Mouse (Mus musculus): ENCODE results near the gene Grin2c. TPM values are rescaled to one million over a fixed set of nuclear protein-coding genes. Genes with fewer than 3 reads are reported as not detected.

Gene Grin2c
- polyA plus RNA-seq, 1 experiment from 2014 or later = not detected

- H3K27ac ChIP-seq (replicated peaks) = no peak overlapping the region
- no peaks in the 10 kb centered on the region for H3K9me3 ChIP-seq
- no peak overlapping the region for H3K4me3 ChIP-seq
- 61% methylated on average over 10 of the region's 10 CpGs for WGBS
- peaks cover 24% of the 10 kb centered on the region for H3K36me3 ChIP-seq
- peaks cover 37% of the 10 kb centered on the region for H3K27me3 ChIP-seq (replicated peaks)
- peaks cover 18% of the 10 kb centered on the region for H3K4me1 ChIP-seq
- ATAC-seq (ENCODE audit: extremely low read depth, insufficient number of reproducible peaks, low FRiP score, low TSS enrichment) = no peak
- no peak overlapping the region for H3K9ac ChIP-seq
- H3K4me2 ChIP-seq = no peak overlapping the region
These were observed 6.0 kb upstream of the Grin2c start for GRCm38 (mm10) chr11:115272894-115273498.

DNA sequence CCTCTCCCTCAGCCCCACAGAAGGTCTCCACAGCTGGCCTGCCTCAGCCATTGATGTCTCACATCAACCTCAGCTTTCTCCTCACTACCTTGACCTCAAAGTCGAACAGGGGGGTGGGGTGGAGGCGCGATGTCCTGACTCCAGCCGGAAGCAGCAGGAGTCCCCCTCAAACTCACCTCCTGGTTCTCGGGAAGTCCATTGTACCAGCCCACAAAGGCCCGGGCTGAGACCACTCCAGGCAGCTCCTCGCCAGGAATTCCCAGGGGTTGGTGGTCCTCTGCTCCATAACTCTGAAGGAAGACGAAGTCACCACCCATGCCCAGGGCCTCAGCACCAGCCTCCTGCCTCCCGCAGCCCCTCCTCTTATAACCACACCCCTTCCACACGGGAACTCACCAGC lies 4.4 kb upstream of the Grin2c start:
- peaks cover 24% of the 10 kb centered on the region for H3K4me1 ChIP-seq
- H3K9me3 ChIP-seq = no peaks in the 10 kb centered on the region
- peaks cover 26% of the 10 kb centered on the region for H3K36me3 ChIP-seq
- no peak for ATAC-seq (ENCODE audit: extremely low read depth, insufficient number of reproducible peaks, low FRiP score, low TSS enrichment)
- no peak overlapping the region for H3K4me2 ChIP-seq
- H3K4me3 ChIP-seq = no peak overlapping the region
- H3K9ac ChIP-seq = no peak overlapping the region
- no peak overlapping the region for H3K27ac ChIP-seq (replicated peaks)
- WGBS = 69% methylated on average over 10 of the region's 10 CpGs
- H3K27me3 ChIP-seq (replicated peaks) = peaks cover 52% of the 10 kb centered on the region

- Histone ChIP-seq H3K27ac (replicated peaks) (no peak overlapping the region), H3K4me1 (peaks cover 24% of the 10 kb centered on the region), H3K4me3 (no peak overlapping the region), H3K9ac (no peak overlapping the region), H3K27me3 (replicated peaks) (peaks cover 56% of the 10 kb centered on the region), H3K4me2 (no peak overlapping the region), H3K9me3 (no peaks in the 10 kb centered on the region), H3K36me3 (peaks cover 26% of the 10 kb centered on the region)
- 65% methylated on average over 9 of the region's 9 CpGs for WGBS
- no peak for ATAC-seq (ENCODE audit: extremely low read depth, insufficient number of reproducible peaks, low FRiP score, low TSS enrichment)
These were observed 4.0 kb upstream of the Grin2c start for GRCm38 (mm10) chr11:115271052-115271451.

- 0 out of 2 replicates have a peak overlapping the region, but pooled peaks have one; percentile 13 for H3K4me2 ChIP-seq
- WGBS = 26% methylated on average over 19 of the region's 19 CpGs
- H3K27me3 ChIP-seq (replicated peaks) = peaks cover 64% of the 10 kb centered on the region
- ATAC-seq (ENCODE audit: extremely low read depth, insufficient number of reproducible peaks, low FRiP score, low TSS enrichment) = no peak
- H3K9me3 ChIP-seq = no peaks in the 10 kb centered on the region
- H3K27ac ChIP-seq (replicated peaks) = no peak overlapping the region
- peaks cover 26% of the 10 kb centered on the region for H3K36me3 ChIP-seq
- H3K4me1 ChIP-seq = peaks cover 24% of the 10 kb centered on the region
- no peak overlapping the region for H3K4me3 ChIP-seq
- peak overlapping the region; percentile 12; the same call in 1 of the 2 replicates for H3K9ac ChIP-seq
These were observed 3.3 kb upstream of the Grin2c start for GRCm38 (mm10) chr11:115270148-115270861.

GRCm38 (mm10) chr11:115269330-115270066 lies 2.5 kb upstream of the Grin2c start:
- Histone ChIP-seq H3K27ac (replicated peaks) (no peak overlapping the region), H3K9ac (no peak overlapping the region), H3K4me2 (no peak overlapping the region), H3K27me3 (replicated peaks) (peaks cover 72% of the 10 kb centered on the region), H3K9me3 (no peaks in the 10 kb centered on the region), H3K36me3 (peaks cover 26% of the 10 kb centered on the region), H3K4me1 (peaks cover 28% of the 10 kb centered on the region), H3K4me3 (no peak overlapping the region)
- ATAC-seq (ENCODE audit: extremely low read depth, insufficient number of reproducible peaks, low FRiP score, low TSS enrichment) = no peak
- 86% methylated on average over 27 of the region's 27 CpGs for WGBS

- Histone ChIP-seq H3K9me3 (no peaks in the 10 kb centered on the region), H3K4me2 (no peak overlapping the region), H3K4me1 (peaks cover 28% of the 10 kb centered on the region), H3K9ac (no peak overlapping the region), H3K36me3 (peaks cover 26% of the 10 kb centered on the region), H3K27ac (replicated peaks) (no peak overlapping the region), H3K27me3 (replicated peaks) (peaks cover 87% of the 10 kb centered on the region), H3K4me3 (no peak overlapping the region)
- 70% methylated on average over 11 of the region's 11 CpGs for WGBS
- no peak for ATAC-seq (ENCODE audit: extremely low read depth, insufficient number of reproducible peaks, low FRiP score, low TSS enrichment)
These were observed 915 bp upstream of the Grin2c start for GRCm38 (mm10) chr11:115267958-115268357.

DNA sequence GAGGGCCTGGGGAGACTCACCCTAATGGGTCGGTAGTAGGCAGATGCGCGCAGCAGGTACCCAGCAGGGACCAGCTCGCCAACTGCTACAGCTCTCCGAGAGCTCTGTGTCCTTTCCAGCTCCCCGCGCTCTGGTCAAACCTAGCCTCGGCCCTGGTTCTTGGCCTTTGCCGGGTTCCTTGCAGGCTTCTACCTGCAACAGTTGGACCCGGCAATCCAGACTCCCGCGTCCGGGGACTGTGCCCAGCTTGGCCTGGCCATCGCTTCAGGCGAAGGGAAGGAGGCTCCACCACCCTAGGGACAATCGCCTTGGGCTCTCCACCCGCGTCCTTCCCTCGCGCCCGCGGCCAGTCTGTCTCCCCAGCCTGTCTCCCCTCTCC lies 654 bp downstream of the Grin2c start:
- Histone ChIP-seq H3K4me3 (peak overlapping the region; percentile 52), H3K27me3 (replicated peaks) (peaks cover 90% of the 10 kb centered on the region), H3K4me2 (peak overlapping the region; percentile 78), H3K9ac (peak overlapping the region; percentile 73), H3K9me3 (no peaks in the 10 kb centered on the region), H3K27ac (replicated peaks) (no peak overlapping the region), H3K4me1 (peaks cover 28% of the 10 kb centered on the region), H3K36me3 (peaks cover 26% of the 10 kb centered on the region)
- no peak for ATAC-seq (ENCODE audit: extremely low read depth, insufficient number of reproducible peaks, low FRiP score, low TSS enrichment)
- WGBS = 1% methylated on average over 21 of the region's 22 CpGs

- H3K36me3 ChIP-seq = peaks cover 22% of the 10 kb centered on the region
- H3K27ac ChIP-seq (replicated peaks) = no peak overlapping the region
- ATAC-seq (ENCODE audit: extremely low read depth, insufficient number of reproducible peaks, low FRiP score, low TSS enrichment) = no peak
- H3K4me3 ChIP-seq = peak overlapping the region; percentile 52
- peak overlapping the region; percentile 78 for H3K4me2 ChIP-seq
- no peaks in the 10 kb centered on the region for H3K9me3 ChIP-seq
- H3K27me3 ChIP-seq (replicated peaks) = peaks cover 95% of the 10 kb centered on the region
- 6% methylated on average over 20 of the region's 20 CpGs for WGBS
- H3K9ac ChIP-seq = no peak overlapping the region
- H3K4me1 ChIP-seq = peaks cover 28% of the 10 kb centered on the region
These were observed 1.2 kb downstream of the Grin2c start for GRCm38 (mm10) chr11:115265771-115266399.

- Histone ChIP-seq H3K4me3 (peak overlapping the region; percentile 52), H3K27me3 (replicated peaks) (peaks cover 100% of the 10 kb centered on the region), H3K27ac (replicated peaks) (no peak overlapping the region), H3K9ac (0 out of 2 replicates have a peak overlapping the region, but pooled peaks have one; percentile 12), H3K4me1 (peaks cover 28% of the 10 kb centered on the region), H3K9me3 (no peaks in the 10 kb centered on the region), H3K4me2 (peak overlapping the region; percentile 78), H3K36me3 (peaks cover 21% of the 10 kb centered on the region)
- 7% methylated on average over 38 of the region's 39 CpGs for WGBS
- no peak for ATAC-seq (ENCODE audit: extremely low read depth, insufficient number of reproducible peaks, low FRiP score, low TSS enrichment)
These were observed 2.0 kb downstream of the Grin2c start for GRCm38 (mm10) chr11:115264862-115265668.

- 63% methylated on average over 7 of the region's 7 CpGs for WGBS
- Histone ChIP-seq H3K9ac (no peak overlapping the region), H3K4me1 (peaks cover 28% of the 10 kb centered on the region), H3K36me3 (peaks cover 15% of the 10 kb centered on the region), H3K9me3 (no peaks in the 10 kb centered on the region), H3K4me3 (no peak overlapping the region), H3K4me2 (no peak overlapping the region), H3K27me3 (replicated peaks) (peaks cover 100% of the 10 kb centered on the region), H3K27ac (replicated peaks) (no peak overlapping the region)
- ATAC-seq (ENCODE audit: extremely low read depth, insufficient number of reproducible peaks, low FRiP score, low TSS enrichment) = no peak
These were observed 2.7 kb downstream of the Grin2c start for GRCm38 (mm10) chr11:115264136-115264861.
